Mouse (Mus musculus): Measurements from ENCODE around the gene Cyp2d40.

GRCm38 (mm10) chr15:82763631-82764420, at the start of gene Cyp2d40:
- TF ChIP-seq POLR2A (IDR thresholded peaks at IDR 0.05; ENCODE audit: low read depth, low read length) (no peak), CTCF (IDR thresholded peaks at IDR 0.05; ENCODE audit: borderline replicate concordance, insufficient read depth, low read length) (no peak)
